Mouse (Mus musculus) midbrain, embryonic 14.5 days (tissue): ENCODE results near the gene Limk2. TPM values are rescaled to one million over a fixed set of nuclear protein-coding genes. Genes with fewer than 3 reads are reported as not detected.

Experiments
- ATAC-seq: fragments of 200-750 bp; cut with Nextera tagmentation; 2 replicates; pipeline ENCODE4 v1.8.0; 2017; ENCODE audit warnings: moderate number of reproducible peaks, moderate library complexity; ENCODE audit not compliant: low FRiP score, low TSS enrichment
- DNase-seq: peaks from one replicate; pipeline ENCODE4 v3.0.0-alpha.2; 2015
- H3K27ac ChIP-seq: fragments of 300-500 bp; sonication (generic); replicated peaks from 2 replicates; pipeline ENCODE4 v1.5.1; 2014; ENCODE audit warnings: mild to moderate bottlenecking, low read depth, low read length, moderate library complexity
- H3K27me3 ChIP-seq: fragments of 300-500 bp; sonication (generic); 2 replicates; pipeline ENCODE4 v1.6.1; 2014; ENCODE audit warnings: low read length, control low read depth, mixed read lengths; ENCODE audit not compliant: control insufficient read depth, insufficient read depth
- H3K36me3 ChIP-seq: fragments of 300-500 bp; sonication (generic); 2 replicates; pipeline ENCODE4 v1.6.1; 2014; ENCODE audit warnings: low read length, control low read depth; ENCODE audit not compliant: control insufficient read depth, insufficient read depth
- H3K4me1 ChIP-seq: fragments of 300-500 bp; sonication (generic); 2 replicates; pipeline ENCODE4 v1.6.1; 2014; ENCODE audit warnings: mild to moderate bottlenecking, antibody characterized with exemption, low read length, control low read depth; ENCODE audit not compliant: control insufficient read depth, insufficient read depth
- H3K4me2 ChIP-seq: fragments of 300-500 bp; sonication (generic); 2 replicates; pipeline ENCODE4 v1.6.1; 2014; ENCODE audit warnings: mild to moderate bottlenecking, low read length, moderate library complexity
- H3K4me3 ChIP-seq: fragments of 300-500 bp; sonication (generic); replicated peaks from 2 replicates; pipeline ENCODE4 v1.5.1; 2014; ENCODE audit warnings: low read depth, low read length
- H3K9ac ChIP-seq: fragments of 300-500 bp; sonication (generic); replicated peaks from 2 replicates; pipeline ENCODE4 v1.6.1; 2014; ENCODE audit warnings: mild to moderate bottlenecking, low read length, moderate library complexity
- H3K9me3 ChIP-seq: fragments of 300-500 bp; sonication (generic); 2 replicates; pipeline ENCODE4 v1.6.1; 2016; ENCODE audit warnings: low read length, control low read depth, mixed read lengths; ENCODE audit not compliant: control insufficient read depth
- WGBS: fragments of 180-500 bp; shearing (Covaris S2); extraction: QIAGEN DNeasy Blood & Tissue Kit; methylation state at CpG from one replicate; pipeline ENCODE4 v1.1.7; 2014; 5-methylcytosine and 5-hydroxymethylcytosine counted together
- polyA plus RNA-seq: library from polyadenylated mRNA; unstranded; fragments of >200 nt; fragmentation: Nextera tagmentation; extraction: Ambion mirVana; gene quantifications from 2 replicates; pipeline ENCODE4 v1.2.1, GENCODE M21; 2014

The Limk2 gene
- polyA plus RNA-seq, 1 experiment from 2014 or later, result 155 TPM

GRCm38 (mm10) chr11:3370928-3371598 is 37.9 kb downstream of the Limk2 start:
- WGBS, result under 1% methylated on average over 27 of the region's 27 CpGs
- Histone ChIP-seq H3K36me3 (no peaks in the 10 kb centered on the region), H3K4me2 (peak overlapping the region; percentile 63), H3K27ac (peak overlapping the region; percentile 92), H3K9me3 (no peaks in the 10 kb centered on the region), H3K4me3 (peak overlapping the region; percentile 65), H3K4me1 (peaks cover 37% of the 10 kb centered on the region), H3K9ac (peak overlapping the region; percentile 76), H3K27me3 (no peaks in the 10 kb centered on the region)
- ATAC-seq (peak; percentile 96), DNase-seq (peak; percentile 94)

GRCm38 (mm10) chr11:3370162-3370561 is 38.8 kb downstream of the Limk2 start:
- peak overlapping the region; percentile 63 for H3K4me2 ChIP-seq
- ATAC-seq, result no peak
- WGBS, result 79% methylated on average over 2 of the region's 2 CpGs
- no peaks in the 10 kb centered on the region for H3K9me3 ChIP-seq
- no peaks in the 10 kb centered on the region for H3K27me3 ChIP-seq
- H3K4me3 ChIP-seq, result peak overlapping the region; percentile 65
- H3K4me1 ChIP-seq, result peaks cover 37% of the 10 kb centered on the region
- 0 out of 2 replicates have a peak overlapping the region, but pooled peaks have one; percentile 92 for H3K27ac ChIP-seq
- H3K36me3 ChIP-seq, result no peaks in the 10 kb centered on the region
- peak overlapping the region; percentile 76 for H3K9ac ChIP-seq
- no peak for DNase-seq

GRCm38 (mm10) chr11:3369449-3369848 is 39.5 kb downstream of the Limk2 start:
- ATAC-seq (no peak), DNase-seq (no peak)
- Histone ChIP-seq H3K36me3 (no peaks in the 10 kb centered on the region), H3K9me3 (no peaks in the 10 kb centered on the region), H3K27me3 (no peaks in the 10 kb centered on the region), H3K4me2 (peak overlapping the region; percentile 63), H3K27ac (no peak overlapping the region), H3K4me1 (peaks cover 36% of the 10 kb centered on the region), H3K4me3 (peak overlapping the region; percentile 65), H3K9ac (peak overlapping the region; percentile 76; the same call in 1 of the 2 replicates)
- 69% methylated on average over 5 of the region's 5 CpGs for WGBS

GRCm38 (mm10) chr11:3368983-3369382 is 40.0 kb downstream of the Limk2 start:
- H3K27ac ChIP-seq, result no peak overlapping the region
- H3K4me2 ChIP-seq, result peak overlapping the region; percentile 63
- H3K9me3 ChIP-seq, result no peaks in the 10 kb centered on the region
- WGBS, result 59% methylated on average over 7 of the region's 7 CpGs
- peak overlapping the region; percentile 65; the same call in 1 of the 2 replicates for H3K4me3 ChIP-seq
- ATAC-seq, result no peak
- DNase-seq, result no peak
- no peaks in the 10 kb centered on the region for H3K27me3 ChIP-seq
- peaks cover 32% of the 10 kb centered on the region for H3K4me1 ChIP-seq
- no peaks in the 10 kb centered on the region for H3K36me3 ChIP-seq
- peak overlapping the region; percentile 76 for H3K9ac ChIP-seq

GRCm38 (mm10) chr11:3366411-3366810 is 42.6 kb downstream of the Limk2 start:
- no peak overlapping the region for H3K27ac ChIP-seq
- H3K27me3 ChIP-seq, result no peaks in the 10 kb centered on the region
- H3K9ac ChIP-seq, result no peak overlapping the region
- no peak overlapping the region for H3K4me2 ChIP-seq
- DNase-seq (no peak), ATAC-seq (no peak)
- H3K4me3 ChIP-seq, result no peak overlapping the region
- peaks cover 22% of the 10 kb centered on the region for H3K4me1 ChIP-seq
- 0 out of 2 replicates have a peak, but pooled peaks cover 2% of the 10 kb centered on the region for H3K9me3 ChIP-seq
- 87% methylated on average over 7 of the region's 7 CpGs for WGBS
- H3K36me3 ChIP-seq, result no peaks in the 10 kb centered on the region

GRCm38 (mm10) chr11:3362854-3363253 is 46.1 kb downstream of the Limk2 start:
- DNase-seq (no peak), ATAC-seq (no peak)
- Histone ChIP-seq H3K4me1 (no peaks in the 10 kb centered on the region; the same call in 1 of the 2 replicates), H3K4me3 (no peak overlapping the region), H3K4me2 (no peak overlapping the region), H3K36me3 (peaks cover 22% of the 10 kb centered on the region), H3K27ac (no peak overlapping the region), H3K27me3 (no peaks in the 10 kb centered on the region), H3K9me3 (0 out of 2 replicates have a peak, but pooled peaks cover 2% of the 10 kb centered on the region), H3K9ac (no peak overlapping the region)
- 90% methylated on average over 3 of the region's 3 CpGs for WGBS

GRCm38 (mm10) chr11:3352990-3353585 is 55.9 kb downstream of the Limk2 start:
- no peak for DNase-seq
- H3K36me3 ChIP-seq, result peaks cover 88% of the 10 kb centered on the region
- 46% methylated on average over 18 of the region's 18 CpGs for WGBS

GRCm38 (mm10) chr11:3352131-3352530 is 56.9 kb downstream of the Limk2 start:
- Histone ChIP-seq H3K27me3 (no peaks in the 10 kb centered on the region), H3K9ac (no peak overlapping the region), H3K4me3 (no peak overlapping the region), H3K4me1 (no peaks in the 10 kb centered on the region), H3K9me3 (no peaks in the 10 kb centered on the region), H3K36me3 (peaks cover 89% of the 10 kb centered on the region), H3K27ac (no peak overlapping the region), H3K4me2 (no peak overlapping the region)
- 95% methylated on average over 9 of the region's 9 CpGs for WGBS
- ATAC-seq (no peak), DNase-seq (no peak)

More at GRCm38 (mm10) chr11:3352990-3353585, 55.9 kb downstream of the Limk2 start:
- no peak overlapping the region for H3K4me2 ChIP-seq
- no peak overlapping the region for H3K4me3 ChIP-seq
- no peaks in the 10 kb centered on the region for H3K9me3 ChIP-seq
- H3K27ac ChIP-seq, result no peak overlapping the region
- ATAC-seq, result no peak
- no peaks in the 10 kb centered on the region for H3K4me1 ChIP-seq
- no peaks in the 10 kb centered on the region for H3K27me3 ChIP-seq
- H3K9ac ChIP-seq, result no peak overlapping the region

- no peak overlapping the region for H3K27ac ChIP-seq
- WGBS, result 94% methylated on average over 4 of the region's 4 CpGs
- no peaks in the 10 kb centered on the region for H3K9me3 ChIP-seq
- ATAC-seq (no peak), DNase-seq (no peak)
- peaks cover 92% of the 10 kb centered on the region for H3K36me3 ChIP-seq
- no peak overlapping the region for H3K4me2 ChIP-seq
- no peaks in the 10 kb centered on the region for H3K27me3 ChIP-seq
- no peaks in the 10 kb centered on the region for H3K4me1 ChIP-seq
- 0 out of 2 replicates have a peak overlapping the region, but pooled peaks have one; percentile 9 for H3K9ac ChIP-seq
- H3K4me3 ChIP-seq, result no peak overlapping the region
Observed at GRCm38 (mm10) chr11:3349343-3349695, 59.7 kb downstream of the Limk2 start.
